ENCODE assay signal across 10 mouse cellular contexts in the genomic region with DNA sequence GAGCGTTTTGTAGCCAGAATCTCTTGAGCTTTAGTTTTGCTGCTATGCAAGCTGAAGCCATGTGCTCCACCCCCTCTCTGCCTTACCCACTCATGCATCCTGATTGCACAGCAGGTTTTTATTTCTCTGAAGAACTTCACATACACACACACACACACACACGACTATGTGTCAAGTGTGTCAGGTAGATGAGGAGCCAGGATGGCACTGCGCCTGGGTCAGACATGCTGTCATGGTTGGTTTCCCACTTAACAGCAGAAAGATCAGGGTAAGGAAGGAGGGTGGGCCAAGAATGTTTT. TPM values are rescaled to one million over a fixed set of nuclear protein-coding genes. Genes with fewer than 3 reads are reported as not detected.
DNase-seq lines count a peak whose midpoint lies in the region; ATAC-seq lines count a peak whose summit lies in the region.
"Had no signal": no experiment of that assay in that cellular context is flagged by ENCODE, and none has a peak within 500 bp of the region (broad histone marks: within the 10 kb centered on the region; RNA-seq: fewer than 3 reads in every experiment).

No protein-coding gene starts in this region.

- H3K27ac ChIP-seq in heart, embryonic 11.5 days (ENCODE audit: low read depth, low read length), result 0 out of 2 replicates have a peak overlapping the region, but pooled peaks have one; percentile 85
- H3K27ac ChIP-seq in forebrain, embryonic 15.5 days (replicated peaks), result peak overlapping the region; percentile 77
- no peak overlapping the region for H3K27ac ChIP-seq in liver, embryonic 16.5 days (ENCODE audit: low read length)

- DNase-seq in heart, postnatal 25 days (ENCODE audit: low spot score), result no peak
- peak; percentile 12 for DNase-seq in Muller cell, postnatal 12 days (ENCODE audit: inconsistent ontology term)
- no peak for DNase-seq in embryo, embryonic 10.5 days (ENCODE audit: low spot score)
- no peak for DNase-seq in thymus, postnatal 14 days
- no peak for DNase-seq in adrenal gland, postnatal 4 days (ENCODE audit: low spot score in 2 of 2)

- peak overlapping the region; percentile 88 for H3K9ac ChIP-seq in heart, embryonic 11.5 days (ENCODE audit: low read depth, low read length)
- H3K9ac ChIP-seq in forebrain, embryonic 15.5 days (replicated peaks), result peak overlapping the region; percentile 60; the same call in 1 of the 2 replicates
- no peak overlapping the region for H3K9ac ChIP-seq in liver, embryonic 16.5 days (ENCODE audit: low read depth, low read length)

- H3K4me1 ChIP-seq in heart, embryonic 11.5 days (ENCODE audit: control insufficient read depth, insufficient read depth, low read length), result peaks cover 46% of the 10 kb centered on the region
- H3K4me1 ChIP-seq in forebrain, embryonic 15.5 days, result peaks cover 21% of the 10 kb centered on the region
- H3K4me1 ChIP-seq in liver, embryonic 16.5 days (ENCODE audit: control insufficient read depth, low read depth, low read length), result no peaks in the 10 kb centered on the region; the same call in 1 of the 2 replicates

- H3K4me3 ChIP-seq in heart, embryonic 11.5 days (ENCODE audit: low read depth, low read length), result peak overlapping the region; percentile 63
- H3K4me3 ChIP-seq in forebrain, embryonic 15.5 days, result peak overlapping the region; percentile 76
- peak overlapping the region; percentile 61; the same call in 1 of the 2 replicates for H3K4me3 ChIP-seq in liver, embryonic 16.5 days (ENCODE audit: low read depth, low read length)
- H3K4me3 ChIP-seq: myocyte had no signal

- H3K9me3 ChIP-seq in heart, embryonic 11.5 days (replicated peaks; ENCODE audit: control insufficient read depth, low read length), result peaks cover 3% of the 10 kb centered on the region
- no peaks in the 10 kb centered on the region for H3K9me3 ChIP-seq in forebrain, embryonic 15.5 days
- no peaks in the 10 kb centered on the region for H3K9me3 ChIP-seq in liver, embryonic 16.5 days (replicated peaks; ENCODE audit: control insufficient read depth, low read length)

- H3K27me3 ChIP-seq in heart, embryonic 11.5 days (ENCODE audit: control insufficient read depth, insufficient read depth, low read length), result no peaks in the 10 kb centered on the region
- H3K27me3 ChIP-seq in forebrain, embryonic 15.5 days, result 0 out of 2 replicates have a peak, but pooled peaks cover 13% of the 10 kb centered on the region
- H3K27me3 ChIP-seq in liver, embryonic 16.5 days (ENCODE audit: control insufficient read depth, insufficient read depth, low read depth, low read length), result peaks cover 27% of the 10 kb centered on the region

- no peak for ATAC-seq in heart, embryonic 11.5 days (replicated peaks; ENCODE audit: insufficient number of reproducible peaks, low FRiP score, low TSS enrichment)
- peak; percentile 74 for ATAC-seq in forebrain, embryonic 15.5 days (replicated peaks)
- ATAC-seq in liver, embryonic 16.5 days (ENCODE audit: low read depth), result no peak

- H3K4me2 ChIP-seq in heart, embryonic 11.5 days, result peak overlapping the region; percentile 98
- H3K4me2 ChIP-seq in forebrain, embryonic 15.5 days (replicated peaks), result peak overlapping the region; percentile 100
- peak overlapping the region; percentile 68 for H3K4me2 ChIP-seq in liver, embryonic 16.5 days (ENCODE audit: low read depth, low read length)

- WGBS in heart, embryonic 11.5 days (ENCODE audit: insufficient replicate concordance), result 25% methylated on average over 3 of the region's 3 CpGs
- 22% methylated on average over 3 of the region's 3 CpGs for WGBS in forebrain, embryonic 15.5 days
- 34% methylated on average over 3 of the region's 3 CpGs for WGBS in liver, embryonic 16.5 days (ENCODE audit: insufficient replicate concordance)

- intact Hi-C loops in heart, postnatal 25 days (cut with DNase I), result no loop called here

- peaks cover 14% of the 10 kb centered on the region for H3K36me3 ChIP-seq in heart, embryonic 11.5 days (ENCODE audit: control insufficient read depth, insufficient read depth, low read length)
- no peaks in the 10 kb centered on the region for H3K36me3 ChIP-seq in forebrain, embryonic 15.5 days
- no peaks in the 10 kb centered on the region for H3K36me3 ChIP-seq in liver, embryonic 16.5 days (ENCODE audit: control insufficient read depth, insufficient read depth)

RNA-seq across cellular contexts. Expression of a gene that starts 0.8 kb away (rescaled TPM):
- 7.9 and 8.3 TPM in 2 replicates for polyA plus RNA-seq in heart, embryonic 11.5 days (2014; fragmentation: Nextera tagmentation; extraction: Ambion mirVana)
- 10 to 100 TPM; 10.7 to 11.7 TPM for total RNA-seq in heart, postnatal 25 days (2021)
- polyA plus RNA-seq in forebrain, embryonic 15.5 days (2015; fragmentation: Nextera tagmentation; extraction: Ambion mirVana), result 4.2 and 6.1 TPM in 2 replicates
- polyA plus RNA-seq in liver, embryonic 16.5 days (2015; fragmentation: Nextera tagmentation; extraction: Ambion mirVana), result 0.50 and 0.89 TPM in 2 replicates
- total RNA-seq in adrenal gland, postnatal 4 days (2021), result 1 to 10 TPM; 5.7 TPM

RNA-seq across cellular contexts. Expression of a gene that starts 0.8 kb away (rescaled TPM):
- polyA plus RNA-seq in heart, embryonic 11.5 days (2014; fragmentation: Nextera tagmentation; extraction: Ambion mirVana), result 11.7 and 20.7 TPM in 2 replicates
- 10 to 100 TPM; 19.0 to 21.3 TPM for total RNA-seq in heart, postnatal 25 days (2021)
- 1.7 and 1.9 TPM in 2 replicates for polyA plus RNA-seq in forebrain, embryonic 15.5 days (2015; fragmentation: Nextera tagmentation; extraction: Ambion mirVana)
- polyA plus RNA-seq in liver, embryonic 16.5 days (2015; fragmentation: Nextera tagmentation; extraction: Ambion mirVana), result 0.74 and 0.92 TPM in 2 replicates
- 1 to 10 TPM; 6.2 to 6.9 TPM for total RNA-seq in adrenal gland, postnatal 4 days (2021)
- polyA plus RNA-seq: myocyte had no signal

RNA-seq across cellular contexts. Expression of a gene that starts 7.6 kb away (rescaled TPM):
- polyA plus RNA-seq in heart, embryonic 11.5 days (2014; fragmentation: Nextera tagmentation; extraction: Ambion mirVana), result 0.15 and 0.16 TPM in 2 replicates
- total RNA-seq in heart, postnatal 25 days (2021), result 1 to 10 TPM in 1 of 2 experiments, under 1 TPM in 1; 0.87 to 1.7 TPM
- 0.18 and 0.20 TPM in 2 replicates for polyA plus RNA-seq in forebrain, embryonic 15.5 days (2015; fragmentation: Nextera tagmentation; extraction: Ambion mirVana)
- polyA plus RNA-seq in liver, embryonic 16.5 days (2015; fragmentation: Nextera tagmentation; extraction: Ambion mirVana), result 0.02 TPM in 1 of 2 replicates, not detected in the other
- under 1 TPM; 0.06 to 0.34 TPM for total RNA-seq in adrenal gland, postnatal 4 days (2021)
- polyA plus RNA-seq: myocyte had no signal

RNA-seq across cellular contexts. Expression of a gene that starts 15.2 kb away (rescaled TPM):
- 0.10 and 0.24 TPM in 2 replicates for polyA plus RNA-seq in heart, embryonic 11.5 days (2014; fragmentation: Nextera tagmentation; extraction: Ambion mirVana)
- not detected for total RNA-seq in heart, postnatal 25 days (2021)
- 0.09 TPM in 1 of 2 replicates, not detected in the other for polyA plus RNA-seq in forebrain, embryonic 15.5 days (2015; fragmentation: Nextera tagmentation; extraction: Ambion mirVana)
- polyA plus RNA-seq in liver, embryonic 16.5 days (2015; fragmentation: Nextera tagmentation; extraction: Ambion mirVana), result 0.13 and 0.14 TPM in 2 replicates
- under 1 TPM in 1 of 2 experiments, not detected in 1; 0.20 TPM for total RNA-seq in adrenal gland, postnatal 4 days (2021)
- total RNA-seq: adrenal gland, postnatal 25 days had no signal
- polyA plus RNA-seq: myocyte had no signal
